Mouse (Mus musculus): ENCODE results near the gene Tmbim6.
"Not testable (repeated sequence)": the region's sequence is repeated elsewhere in the genome, so short reads cannot be mapped to it uniquely, and the experiment has no call there.

The Tmbim6 gene

DNA sequence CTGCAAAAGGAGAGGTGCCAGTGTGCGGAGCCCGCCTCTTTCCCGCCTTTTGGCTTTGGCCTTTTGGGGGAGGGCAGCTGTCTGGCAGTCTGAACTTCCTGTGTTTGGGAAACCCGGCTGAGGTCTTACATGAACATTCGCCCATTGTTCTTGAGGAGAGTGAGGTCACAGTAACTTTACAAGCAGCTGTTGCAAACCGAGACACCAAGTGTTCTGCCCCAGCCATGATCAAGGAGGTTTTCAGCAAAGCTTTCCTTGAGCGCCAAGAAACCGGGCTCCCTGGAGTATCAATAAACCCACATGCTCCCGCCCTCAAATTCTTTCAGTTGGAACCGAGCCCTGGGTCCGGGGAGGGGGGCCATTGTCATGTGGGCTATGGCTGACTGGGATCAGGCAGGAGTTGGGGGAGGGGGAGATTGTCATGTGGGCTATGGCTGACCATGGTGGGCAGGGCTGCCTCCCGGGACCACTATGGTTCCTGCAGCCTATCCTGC, 27.9 kb downstream of the Tmbim6 start:
- DNase-seq, result peak; percentile 89

DNA sequence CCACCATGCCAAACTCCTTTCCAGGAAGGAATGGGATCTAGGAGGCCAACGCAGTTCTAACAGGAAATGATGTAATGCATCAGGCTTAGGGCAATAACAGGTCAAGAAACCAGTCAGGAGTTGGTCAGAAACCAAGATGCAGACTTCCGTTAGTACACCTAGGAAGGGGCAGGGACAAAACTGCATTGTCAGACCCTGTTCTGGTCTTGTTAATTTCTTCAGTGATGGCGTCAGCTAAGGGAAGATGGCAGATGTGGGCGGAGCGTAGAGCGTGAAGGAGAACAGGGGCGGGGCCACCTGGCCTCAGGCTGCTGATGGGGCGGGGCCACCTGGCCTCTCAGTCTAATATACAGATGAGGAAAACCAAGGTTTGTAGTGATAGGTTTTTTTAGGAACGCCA, 28.5 kb downstream of the Tmbim6 start:
- peak; percentile 62 for DNase-seq

- DNase-seq, result no peak
These were observed 29.0 kb downstream of the Tmbim6 start for GRCm38 (mm10) chr15:99421676-99422075.

GRCm38 (mm10) chr15:99422551-99422950, 29.9 kb downstream of the Tmbim6 start:
- no peak for DNase-seq

DNA sequence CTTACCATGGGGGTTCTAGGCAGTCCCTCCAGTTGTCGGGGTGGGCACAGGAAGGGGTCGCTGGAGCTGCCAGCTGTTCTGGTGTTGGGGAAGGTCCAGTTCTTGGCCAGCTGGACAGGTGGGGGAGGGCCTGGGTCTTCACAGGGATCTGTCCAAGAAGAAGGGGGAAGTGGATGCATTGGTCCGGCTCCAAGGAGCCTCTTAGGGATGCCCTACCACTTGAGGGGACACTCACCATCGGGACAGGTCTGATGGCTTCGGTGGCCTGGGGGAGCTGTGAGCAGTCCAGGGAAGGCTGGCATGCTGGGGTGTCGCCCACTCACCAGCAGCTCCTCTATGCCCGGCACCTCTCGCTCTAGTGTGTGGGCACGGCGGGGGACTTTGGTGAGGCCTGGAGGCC, 30.4 kb downstream of the Tmbim6 start:
- DNase-seq, result no peak

DNA sequence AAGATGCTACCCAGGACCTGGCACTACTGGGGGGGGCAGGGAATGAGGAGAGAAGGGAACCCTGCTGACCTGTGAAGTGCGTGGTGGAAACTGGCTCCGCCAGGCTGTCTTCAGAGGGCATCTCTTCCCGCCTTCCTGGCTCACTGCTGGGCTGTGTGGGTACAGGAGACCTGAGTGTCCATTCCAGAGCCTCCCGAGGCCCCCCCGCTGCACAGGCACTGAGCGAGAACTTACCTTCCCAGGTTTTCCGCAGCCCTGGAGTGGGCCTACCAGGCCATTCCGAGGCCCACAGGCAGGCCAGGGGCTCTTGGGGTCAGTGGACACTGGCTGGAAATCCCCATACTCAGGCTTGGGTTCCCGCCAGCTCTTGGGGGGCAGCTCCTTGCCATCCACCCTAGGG, 31.2 kb downstream of the Tmbim6 start:
- no peak for DNase-seq

DNA sequence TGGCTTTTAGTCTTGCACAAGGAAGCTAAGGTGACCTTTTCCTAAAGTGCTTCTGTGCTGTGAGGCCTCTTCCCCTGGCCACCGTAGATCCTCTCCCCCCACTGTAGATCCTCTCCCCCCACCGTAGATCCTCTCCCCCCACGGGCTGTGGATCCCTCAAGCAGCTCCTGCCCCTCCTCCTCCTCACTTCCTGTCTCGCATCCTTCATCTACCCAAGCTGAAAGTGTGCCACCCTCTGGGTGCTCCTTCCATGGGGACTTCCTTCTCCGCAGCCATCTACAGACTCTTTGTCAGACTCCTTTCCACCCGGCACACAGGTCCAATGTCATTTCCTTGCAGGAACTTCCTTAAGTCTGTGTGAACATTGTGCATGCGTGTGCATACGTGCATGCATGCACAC, 37.7 kb downstream of the Tmbim6 start:
- DNase-seq, result no peak

DNA sequence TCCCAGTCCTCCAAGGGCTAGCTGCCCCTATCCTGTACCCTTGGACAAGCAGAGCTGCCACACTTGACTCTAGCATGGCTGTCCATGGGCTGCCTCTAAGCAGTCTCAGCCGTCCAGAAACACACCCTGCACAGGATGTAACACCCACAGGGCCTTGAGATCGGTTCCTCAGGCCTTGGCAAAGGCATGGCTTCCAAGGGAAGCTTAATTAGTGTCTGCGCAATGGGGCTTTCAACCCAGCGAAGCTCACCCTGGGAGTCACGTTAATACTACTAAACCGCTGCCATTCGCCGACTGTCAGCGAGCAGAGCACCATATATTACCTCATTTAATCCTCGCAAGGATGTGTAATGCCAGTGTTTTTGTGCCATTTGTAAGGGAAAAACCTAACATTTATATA, 38.4 kb downstream of the Tmbim6 start:
- no peak for DNase-seq

GRCm38 (mm10) chr15:99431504-99431903, 38.8 kb downstream of the Tmbim6 start:
- no peak for DNase-seq

DNA sequence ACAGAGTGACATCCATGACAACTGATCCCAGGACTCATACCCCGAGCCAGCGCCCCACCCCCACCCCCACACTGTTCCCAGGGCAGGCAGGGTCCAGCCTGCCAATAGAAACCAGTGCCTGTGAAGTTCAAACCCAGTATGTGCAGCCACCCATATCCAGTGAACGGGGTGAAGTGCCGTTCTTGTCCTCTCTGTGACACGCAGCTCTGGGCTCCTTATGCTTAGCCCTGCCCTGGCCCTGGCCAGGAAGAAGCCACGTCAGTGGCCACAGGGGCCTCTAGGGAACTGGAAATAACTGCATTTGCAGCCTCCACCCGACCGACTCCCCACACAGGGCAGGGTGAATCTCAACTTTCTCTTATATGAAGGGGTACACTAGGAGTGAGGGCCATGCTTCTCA, 39.3 kb downstream of the Tmbim6 start:
- DNase-seq, result no peak

GRCm38 (mm10) chr15:99433081-99433718, 40.5 kb downstream of the Tmbim6 start:
- no peak for DNase-seq

DNA sequence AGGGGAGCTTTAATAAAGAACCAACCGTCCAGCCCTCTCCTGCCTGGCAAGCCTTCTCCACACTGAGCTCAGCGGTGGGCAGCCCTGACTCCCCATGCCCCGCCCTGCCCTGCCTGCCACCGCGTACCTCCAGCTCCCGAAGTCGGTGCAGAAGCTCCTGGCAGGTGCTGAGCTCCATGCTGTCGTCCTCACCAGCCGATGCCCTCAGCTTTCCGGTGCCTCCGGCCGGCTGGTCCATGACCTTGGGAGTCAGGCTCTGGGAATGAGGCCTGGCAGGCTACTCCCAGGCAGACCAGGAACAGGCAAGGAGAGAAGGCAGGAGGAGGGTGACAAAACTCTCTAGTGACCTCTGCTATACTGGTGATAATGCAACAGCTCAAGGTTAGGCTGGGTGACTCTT, 41.2 kb downstream of the Tmbim6 start:
- no peak for DNase-seq

DNA sequence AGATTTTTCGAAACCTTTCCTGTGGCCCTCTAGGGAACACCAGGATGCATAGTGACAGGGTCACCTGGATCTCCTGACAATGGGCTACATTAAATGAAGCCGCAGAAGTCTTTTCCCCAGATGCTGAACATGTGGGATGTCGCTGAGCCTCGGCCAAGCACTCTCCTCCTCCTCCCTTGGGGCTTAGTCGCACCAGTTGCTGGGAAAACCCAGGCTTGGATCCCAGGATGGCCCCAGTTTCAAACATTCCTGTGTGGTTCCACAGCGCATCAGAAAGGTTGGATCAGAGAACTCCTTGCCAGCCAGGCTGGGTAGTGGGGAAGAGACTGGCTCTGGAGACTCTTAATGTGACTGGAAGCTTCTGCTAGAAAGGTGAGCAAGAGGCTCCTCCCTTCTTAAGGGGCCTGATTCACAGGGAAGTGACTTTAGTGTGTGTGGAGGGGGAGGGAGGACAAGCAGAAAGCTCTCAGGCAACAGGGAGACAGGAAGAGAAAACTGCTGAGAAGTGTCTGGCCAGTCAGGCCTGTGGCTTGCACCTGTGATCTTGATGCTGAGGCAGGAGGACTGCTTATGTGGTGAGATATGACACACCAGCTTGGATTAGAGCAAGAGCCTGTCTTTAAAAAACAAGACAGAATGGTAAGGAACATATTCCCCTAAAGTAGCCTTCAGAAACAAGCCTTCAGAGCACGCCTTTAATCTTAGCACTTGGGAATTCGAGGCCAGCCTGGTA, 46.5 kb downstream of the Tmbim6 start:
- no peak for DNase-seq

DNA sequence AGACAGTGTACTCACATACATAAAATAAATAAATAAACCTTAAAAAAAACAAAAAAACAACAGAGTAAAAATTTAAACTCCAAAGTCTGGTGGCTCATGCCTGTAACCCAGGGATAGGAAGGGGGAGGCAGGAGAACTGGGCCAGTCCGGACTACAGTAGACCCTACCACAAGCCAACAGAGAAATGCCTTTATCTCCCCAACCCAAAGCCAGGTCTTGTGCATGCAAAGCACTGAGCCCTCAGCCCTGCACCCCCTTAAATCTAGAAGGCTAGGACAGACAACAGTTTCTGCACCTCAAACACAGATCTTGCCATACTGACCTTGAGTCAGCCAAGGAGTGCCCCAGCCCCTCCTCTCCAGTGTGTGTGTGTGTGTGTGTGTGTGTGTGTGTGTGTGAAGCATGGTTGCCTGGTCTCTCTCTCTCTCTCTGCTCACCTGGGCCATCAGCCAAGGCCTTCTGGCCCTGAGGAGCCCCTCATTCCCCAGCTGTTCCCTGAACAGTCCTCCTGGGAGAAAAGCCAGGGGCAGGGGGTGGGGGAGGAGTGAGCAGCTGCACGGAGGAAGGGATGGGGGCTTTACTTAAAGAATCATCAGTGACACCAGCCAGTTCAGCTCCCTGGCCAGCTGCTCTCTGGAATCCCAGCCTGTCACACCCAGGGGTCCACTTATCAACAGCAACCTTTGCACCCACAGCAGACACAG, 47.6 kb downstream of the Tmbim6 start:
- DNase-seq, result peak; percentile 81

DNA sequence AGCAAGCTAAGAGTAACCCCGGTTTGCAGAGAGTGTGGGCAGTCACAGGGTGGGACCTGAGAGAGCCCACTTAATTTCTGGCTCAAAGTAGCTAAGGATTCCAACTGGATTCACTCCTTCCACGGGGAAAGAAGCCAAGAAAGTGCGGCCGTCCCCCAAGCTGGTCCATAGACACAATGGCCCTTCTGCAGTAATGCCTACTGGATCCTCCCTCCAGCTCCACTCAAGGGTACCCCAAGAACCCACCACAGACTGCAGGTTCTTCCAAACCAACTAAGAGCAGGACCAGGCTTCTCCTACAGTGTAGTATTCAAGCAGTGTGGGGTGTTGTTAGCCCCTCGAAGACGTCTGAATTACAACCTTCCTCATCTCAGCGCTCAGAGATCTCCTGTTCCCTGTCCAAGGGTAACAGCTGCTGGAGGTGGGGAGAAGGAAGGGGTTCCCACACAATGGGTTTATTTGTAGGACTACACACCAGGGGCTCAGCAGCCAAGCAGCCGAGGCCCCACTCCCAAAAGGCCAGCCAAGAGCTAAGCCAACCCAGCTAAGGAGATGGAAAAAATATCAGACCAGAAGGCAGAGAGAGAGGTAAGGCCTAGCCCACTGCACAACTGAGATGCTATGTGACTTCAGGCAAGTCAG, 48.3 kb downstream of the Tmbim6 start:
- DNase-seq, result no peak

DNA sequence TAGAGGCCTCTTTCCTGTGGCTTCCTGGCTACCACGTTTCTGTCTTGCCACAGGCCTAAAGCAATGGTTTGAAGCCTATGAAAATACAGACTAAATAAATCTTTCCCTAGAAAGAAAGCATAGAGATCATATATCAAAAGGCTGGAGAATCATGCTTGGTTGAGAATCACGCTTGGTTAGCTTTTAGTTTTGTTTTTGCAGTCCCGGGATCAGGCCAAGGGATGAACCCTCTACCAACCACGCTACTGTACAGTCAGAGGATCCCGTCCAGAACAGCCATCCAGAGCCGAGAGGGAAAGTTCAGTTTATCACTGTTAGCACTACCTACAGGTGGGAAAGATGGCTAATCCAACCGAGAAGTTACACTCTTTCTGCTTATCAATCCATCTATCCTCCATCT, 49.7 kb downstream of the Tmbim6 start:
- DNase-seq, result no peak

DNA sequence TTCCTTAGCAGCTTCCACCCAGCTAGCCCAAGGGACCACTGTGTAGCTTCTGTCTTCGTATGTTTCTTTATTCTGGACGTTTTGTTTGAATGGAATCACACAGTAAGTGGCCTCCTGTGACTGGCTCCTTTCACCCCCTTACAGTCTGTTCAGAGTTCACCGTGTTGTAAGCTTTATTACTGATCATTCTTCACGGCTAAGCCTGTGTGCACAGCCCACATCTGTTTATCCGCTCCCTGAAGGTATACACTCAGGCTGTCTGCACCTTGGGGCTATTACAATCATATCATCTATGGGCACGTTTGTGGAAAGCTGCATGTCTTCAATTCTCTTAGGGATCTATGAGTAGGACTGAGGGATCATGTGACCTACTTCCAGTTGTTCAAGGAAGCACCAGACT, 52.9 kb downstream of the Tmbim6 start:
- no peak for DNase-seq

- not testable (repeated sequence) for DNase-seq
These were observed 53.5 kb downstream of the Tmbim6 start for GRCm38 (mm10) chr15:99446136-99446535.

GRCm38 (mm10) chr15:99449131-99449750, 56.6 kb downstream of the Tmbim6 start:
- peak; percentile 76 for DNase-seq

- DNase-seq, result no peak
These were observed 57.1 kb downstream of the Tmbim6 start for GRCm38 (mm10) chr15:99449751-99450280.

GRCm38 (mm10) chr15:99453153-99453900, 60.6 kb downstream of the Tmbim6 start:
- DNase-seq, result no peak

All from kidney, postnatal 10 days (tissue).